Mouse (Mus musculus): ENCODE results near the gene Calhm3. TPM values are rescaled to one million over a fixed set of nuclear protein-coding genes. Genes with fewer than 3 reads are reported as not detected.

The Calhm3 gene
- not detected in 2 replicates for polyA plus RNA-seq (2016; fragmentation: Nextera tagmentation; extraction: Ambion mirVana)

GRCm38 (mm10) chr19:47157664-47158063 lies at the start of gene Calhm3:
Gene Calhm3 (minus strand): TSS chr19:47157764.
- WGBS = 77% methylated on average over 11 of the region's 11 CpGs
- H3K27ac ChIP-seq = no peak within 1 kb of the TSS
- H3K9ac ChIP-seq = no peak within 1 kb of the TSS
- no peaks in the 10 kb centered on the region for H3K36me3 ChIP-seq (replicated peaks)
- H3K27me3 ChIP-seq = no peaks in the 10 kb centered on the region
- no peaks in the 10 kb centered on the region for H3K4me1 ChIP-seq
- no peak for ATAC-seq (ENCODE audit: low FRiP score)
- H3K4me3 ChIP-seq (replicated peaks) = no peak within 1 kb of the TSS
- H3K9me3 ChIP-seq = no peaks in the 10 kb centered on the region
- no peak within 1 kb of the TSS for H3K4me2 ChIP-seq

GRCm38 (mm10) chr19:47206126-47206525 lies 48.6 kb upstream of the Calhm3 start:
- Histone ChIP-seq H3K4me1 (peaks cover 9% of the 10 kb centered on the region; the same call in 1 of the 2 replicates), H3K36me3 (replicated peaks) (no peaks in the 10 kb centered on the region), H3K9ac (no peak overlapping the region), H3K9me3 (no peaks in the 10 kb centered on the region), H3K27ac (no peak overlapping the region), H3K4me3 (replicated peaks) (no peak overlapping the region), H3K27me3 (peaks cover 3% of the 10 kb centered on the region), H3K4me2 (no peak overlapping the region)
- ATAC-seq (ENCODE audit: low FRiP score) = no peak
- 88% methylated on average over 1 of the region's 1 CpGs for WGBS

GRCm38 (mm10) chr19:47204653-47205052 lies 47.1 kb upstream of the Calhm3 start:
- Histone ChIP-seq H3K4me1 (peaks cover 9% of the 10 kb centered on the region; the same call in 1 of the 2 replicates), H3K36me3 (replicated peaks) (no peaks in the 10 kb centered on the region), H3K27ac (no peak overlapping the region), H3K9me3 (no peaks in the 10 kb centered on the region), H3K4me3 (replicated peaks) (no peak overlapping the region), H3K9ac (no peak overlapping the region), H3K4me2 (no peak overlapping the region), H3K27me3 (peaks cover 5% of the 10 kb centered on the region; the same call in 1 of the 2 replicates)
- no peak for ATAC-seq (ENCODE audit: low FRiP score)
- 88% methylated on average over 6 of the region's 6 CpGs for WGBS

GRCm38 (mm10) chr19:47203042-47203441 lies 45.5 kb upstream of the Calhm3 start:
- H3K27me3 ChIP-seq = peaks cover 5% of the 10 kb centered on the region; the same call in 1 of the 2 replicates
- H3K4me3 ChIP-seq (replicated peaks) = no peak overlapping the region
- H3K9ac ChIP-seq = no peak overlapping the region
- no peaks in the 10 kb centered on the region for H3K36me3 ChIP-seq (replicated peaks)
- 96% methylated on average over 6 of the region's 6 CpGs for WGBS
- no peak overlapping the region for H3K27ac ChIP-seq
- ATAC-seq (ENCODE audit: low FRiP score) = no peak
- H3K4me1 ChIP-seq = peaks cover 11% of the 10 kb centered on the region; the same call in 1 of the 2 replicates
- no peak overlapping the region for H3K4me2 ChIP-seq
- H3K9me3 ChIP-seq = no peaks in the 10 kb centered on the region

DNA sequence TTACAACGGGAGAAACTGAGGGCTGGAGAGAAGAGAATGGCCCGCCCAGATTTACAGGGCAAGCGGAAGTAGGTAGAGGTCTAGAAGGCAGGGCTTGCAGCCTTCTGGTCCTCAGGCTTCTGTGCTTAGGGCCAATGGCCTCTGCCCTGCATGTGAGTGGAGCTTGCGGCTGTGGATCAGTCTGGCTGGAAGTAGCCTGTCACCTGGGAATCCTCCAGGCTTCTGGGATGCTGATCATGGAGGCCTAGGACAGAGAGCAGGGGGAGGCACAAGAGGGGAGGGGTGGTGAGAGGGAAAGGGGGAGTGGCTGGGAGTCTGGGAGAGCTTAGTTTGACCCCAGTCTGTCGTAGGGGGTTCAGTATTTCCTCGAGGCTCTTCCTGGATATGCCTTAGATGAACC lies 44.9 kb upstream of the Calhm3 start:
- Histone ChIP-seq H3K27ac (no peak overlapping the region), H3K4me2 (no peak overlapping the region), H3K9ac (no peak overlapping the region), H3K36me3 (replicated peaks) (no peaks in the 10 kb centered on the region), H3K27me3 (peaks cover 5% of the 10 kb centered on the region; the same call in 1 of the 2 replicates), H3K4me1 (peaks cover 11% of the 10 kb centered on the region; the same call in 1 of the 2 replicates), H3K4me3 (replicated peaks) (no peak overlapping the region), H3K9me3 (no peaks in the 10 kb centered on the region)
- no peak for ATAC-seq (ENCODE audit: low FRiP score)
- WGBS = 75% methylated on average over 6 of the region's 6 CpGs

GRCm38 (mm10) chr19:47201972-47202371 lies 44.4 kb upstream of the Calhm3 start:
- Histone ChIP-seq H3K4me3 (replicated peaks) (no peak overlapping the region), H3K27ac (no peak overlapping the region), H3K9me3 (no peaks in the 10 kb centered on the region), H3K4me2 (no peak overlapping the region), H3K27me3 (peaks cover 5% of the 10 kb centered on the region; the same call in 1 of the 2 replicates), H3K9ac (no peak overlapping the region), H3K36me3 (replicated peaks) (no peaks in the 10 kb centered on the region), H3K4me1 (peaks cover 11% of the 10 kb centered on the region; the same call in 1 of the 2 replicates)
- WGBS = 63% methylated on average over 12 of the region's 12 CpGs
- no peak for ATAC-seq (ENCODE audit: low FRiP score)

- H3K27ac ChIP-seq = no peak overlapping the region
- no peak overlapping the region for H3K4me3 ChIP-seq (replicated peaks)
- H3K36me3 ChIP-seq (replicated peaks) = no peaks in the 10 kb centered on the region
- ATAC-seq (ENCODE audit: low FRiP score) = no peak
- no peaks in the 10 kb centered on the region for H3K9me3 ChIP-seq
- H3K27me3 ChIP-seq = peaks cover 5% of the 10 kb centered on the region; the same call in 1 of the 2 replicates
- H3K4me2 ChIP-seq = no peak overlapping the region
- H3K9ac ChIP-seq = no peak overlapping the region
- peaks cover 11% of the 10 kb centered on the region; the same call in 1 of the 2 replicates for H3K4me1 ChIP-seq
- WGBS = 86% methylated on average over 13 of the region's 13 CpGs
Measured at GRCm38 (mm10) chr19:47198671-47199350, 41.2 kb upstream of the Calhm3 start.

DNA sequence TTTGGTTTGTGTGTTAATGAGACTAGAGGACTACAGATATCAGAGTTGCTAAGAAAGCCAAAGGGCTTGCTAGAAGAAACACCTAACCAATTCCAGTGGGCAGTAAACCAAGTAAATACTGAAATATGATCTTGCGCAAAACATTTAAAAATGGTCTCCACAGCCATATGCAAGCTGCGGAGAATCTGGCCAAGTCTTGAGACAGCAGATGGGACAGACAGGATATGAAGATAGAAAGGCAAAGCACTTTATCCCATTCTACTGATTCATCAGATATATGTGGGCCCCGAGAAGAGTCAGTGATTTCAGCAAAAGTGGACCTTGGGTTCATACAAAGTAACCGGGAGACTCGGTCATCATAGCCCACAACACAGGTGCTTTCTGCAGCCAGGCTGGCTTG lies 34.6 kb upstream of the Calhm3 start:
- H3K4me2 ChIP-seq = no peak overlapping the region
- ATAC-seq (ENCODE audit: low FRiP score) = no peak
- 94% methylated on average over 5 of the region's 5 CpGs for WGBS

DNA sequence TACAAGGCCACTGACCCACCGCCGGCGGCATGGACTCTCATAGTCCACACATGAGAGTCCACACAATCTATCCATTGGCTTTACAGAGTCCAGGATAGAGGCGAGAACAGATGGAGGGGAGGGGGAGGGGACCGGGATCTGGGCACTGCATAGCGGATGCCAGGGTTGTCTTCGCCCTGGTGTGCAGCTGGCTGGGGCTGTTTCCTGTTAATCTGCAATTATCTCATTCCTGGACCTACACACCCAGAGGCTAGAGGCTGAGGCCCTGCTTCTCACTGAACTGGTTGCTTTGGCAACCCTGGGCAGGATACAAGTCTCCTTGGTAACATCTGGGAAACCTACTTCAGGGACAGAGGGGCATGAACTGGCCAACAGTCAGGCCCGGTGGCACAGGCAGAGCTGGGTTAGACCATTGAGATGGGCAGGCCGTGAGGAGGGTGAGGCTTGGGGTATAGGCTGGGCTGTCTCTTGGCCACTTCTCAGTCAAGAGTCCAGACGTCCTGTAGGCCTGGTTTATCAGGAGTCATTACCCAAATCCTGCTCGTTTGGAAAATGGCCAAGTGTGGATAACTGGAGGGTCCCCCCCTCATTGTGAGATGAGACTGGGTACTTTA lies 31.1 kb upstream of the Calhm3 start:
- WGBS = 72% methylated on average over 11 of the region's 11 CpGs
- Histone ChIP-seq H3K9ac (no peak overlapping the region), H3K4me1 (peaks cover 8% of the 10 kb centered on the region), H3K27ac (peak overlapping the region; percentile 65), H3K4me3 (replicated peaks) (no peak overlapping the region), H3K4me2 (no peak overlapping the region), H3K36me3 (replicated peaks) (no peaks in the 10 kb centered on the region), H3K27me3 (no peaks in the 10 kb centered on the region), H3K9me3 (no peaks in the 10 kb centered on the region)
- peak; percentile 63; the same call in 1 of the 2 replicates for ATAC-seq (ENCODE audit: low FRiP score)

More for the DNA sequence above, 34.6 kb upstream of the Calhm3 start:
- H3K9me3 ChIP-seq = no peaks in the 10 kb centered on the region
- H3K4me3 ChIP-seq (replicated peaks) = no peak overlapping the region
- H3K4me1 ChIP-seq = peaks cover 8% of the 10 kb centered on the region
- no peak overlapping the region for H3K9ac ChIP-seq
- H3K27ac ChIP-seq = no peak overlapping the region
- no peaks in the 10 kb centered on the region for H3K36me3 ChIP-seq (replicated peaks)
- no peaks in the 10 kb centered on the region for H3K27me3 ChIP-seq

- no peak overlapping the region for H3K27ac ChIP-seq
- H3K4me3 ChIP-seq (replicated peaks) = no peak overlapping the region
- peaks cover 5% of the 10 kb centered on the region; the same call in 1 of the 2 replicates for H3K9me3 ChIP-seq
- H3K9ac ChIP-seq = no peak overlapping the region
- H3K4me1 ChIP-seq = peaks cover 8% of the 10 kb centered on the region
- no peak overlapping the region for H3K4me2 ChIP-seq
- ATAC-seq (ENCODE audit: low FRiP score) = no peak
- 47% methylated on average over 15 of the region's 15 CpGs for WGBS
- no peaks in the 10 kb centered on the region for H3K36me3 ChIP-seq (replicated peaks)
- H3K27me3 ChIP-seq = peaks cover 6% of the 10 kb centered on the region
Measured at GRCm38 (mm10) chr19:47186514-47187275, 29.1 kb upstream of the Calhm3 start.

DNA sequence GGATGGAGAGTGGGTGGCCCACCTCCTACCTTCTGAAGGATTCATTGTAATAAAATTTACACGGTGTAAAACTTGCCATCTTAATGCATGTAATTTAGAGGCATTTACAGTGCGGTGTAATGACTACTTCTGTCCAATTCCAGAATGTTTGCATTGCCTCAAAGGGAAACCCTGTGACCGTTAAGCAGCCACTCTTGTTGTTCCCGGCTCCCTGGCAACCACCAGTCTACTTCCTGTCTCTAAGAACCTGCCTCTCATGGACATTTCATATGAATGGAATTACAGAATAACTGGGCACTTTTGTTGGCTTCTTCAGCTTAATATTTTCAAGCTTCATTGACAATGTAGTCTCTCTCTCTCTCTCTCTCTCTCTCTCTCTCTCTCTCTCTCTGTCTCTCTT lies 27.2 kb upstream of the Calhm3 start:
- no peak overlapping the region for H3K4me3 ChIP-seq (replicated peaks)
- no peaks in the 10 kb centered on the region for H3K36me3 ChIP-seq (replicated peaks)
- peaks cover 13% of the 10 kb centered on the region for H3K4me1 ChIP-seq
- no peak overlapping the region for H3K9ac ChIP-seq
- 75% methylated on average over 4 of the region's 4 CpGs for WGBS
- ATAC-seq (ENCODE audit: low FRiP score) = no peak
- H3K4me2 ChIP-seq = no peak overlapping the region
- H3K9me3 ChIP-seq = peaks cover 5% of the 10 kb centered on the region; the same call in 1 of the 2 replicates
- peaks cover 25% of the 10 kb centered on the region for H3K27me3 ChIP-seq
- no peak overlapping the region for H3K27ac ChIP-seq

- peaks cover 5% of the 10 kb centered on the region; the same call in 1 of the 2 replicates for H3K9me3 ChIP-seq
- H3K27ac ChIP-seq = no peak overlapping the region
- H3K4me1 ChIP-seq = peaks cover 18% of the 10 kb centered on the region
- H3K9ac ChIP-seq = no peak overlapping the region
- no peaks in the 10 kb centered on the region for H3K36me3 ChIP-seq (replicated peaks)
- WGBS = 78% methylated on average over 8 of the region's 8 CpGs
- H3K4me2 ChIP-seq = no peak overlapping the region
- H3K27me3 ChIP-seq = peaks cover 30% of the 10 kb centered on the region
- ATAC-seq (ENCODE audit: low FRiP score) = no peak
- no peak overlapping the region for H3K4me3 ChIP-seq (replicated peaks)
Measured at GRCm38 (mm10) chr19:47184221-47184620, 26.7 kb upstream of the Calhm3 start.
